Mouse (Mus musculus): ENCODE measurements around the gene Krt78. TPM values are rescaled to one million over a fixed set of nuclear protein-coding genes. Genes with fewer than 3 reads are reported as not detected.

Gene Krt78
- total RNA-seq, 2 experiments from 2014 or later, result not detected

DNA sequence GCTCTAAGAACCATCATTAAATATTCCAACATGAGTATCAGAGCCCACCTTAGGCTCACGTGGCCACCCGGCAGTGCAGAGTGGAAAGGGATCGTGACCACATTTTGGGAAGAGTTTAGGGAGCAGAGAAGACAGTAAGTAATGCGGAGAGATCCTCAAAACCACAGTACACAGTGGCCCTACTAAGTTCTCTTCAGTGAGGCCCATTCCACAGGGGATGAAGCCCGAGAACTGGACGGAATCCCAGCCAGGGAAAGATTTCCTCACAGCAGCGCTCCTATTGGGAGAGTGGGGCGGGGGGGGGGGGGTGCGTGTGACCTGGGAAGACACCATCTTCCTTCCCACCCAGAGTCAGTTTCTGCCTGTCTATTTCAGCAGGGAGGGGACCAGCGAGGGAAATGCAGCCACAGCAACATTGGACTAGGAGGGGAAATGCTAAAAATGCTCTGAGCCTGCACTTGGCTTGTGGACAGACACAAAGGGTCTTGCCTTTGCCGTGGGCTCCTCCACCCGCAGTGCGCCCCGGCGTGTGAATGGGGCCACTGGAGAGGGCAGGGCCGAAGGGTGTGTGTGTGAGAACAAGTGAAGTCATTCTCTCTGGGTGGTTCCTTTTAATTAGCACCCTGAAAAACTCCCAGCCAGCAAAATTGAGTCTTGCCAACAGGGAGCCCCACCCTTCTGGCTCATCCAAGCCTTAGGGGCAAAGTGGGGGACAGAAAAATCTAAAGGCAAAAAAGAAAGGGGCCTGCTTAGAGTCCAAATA lies 20.2 kb upstream of the Krt78 start:
- intact Hi-C loops (cut with DNase I), result loop anchor here (2.0 to 5.0 kb wide), 3 partner anchors 72 to 647 kb away; no protein-coding TSS in a partner anchor

DNA sequence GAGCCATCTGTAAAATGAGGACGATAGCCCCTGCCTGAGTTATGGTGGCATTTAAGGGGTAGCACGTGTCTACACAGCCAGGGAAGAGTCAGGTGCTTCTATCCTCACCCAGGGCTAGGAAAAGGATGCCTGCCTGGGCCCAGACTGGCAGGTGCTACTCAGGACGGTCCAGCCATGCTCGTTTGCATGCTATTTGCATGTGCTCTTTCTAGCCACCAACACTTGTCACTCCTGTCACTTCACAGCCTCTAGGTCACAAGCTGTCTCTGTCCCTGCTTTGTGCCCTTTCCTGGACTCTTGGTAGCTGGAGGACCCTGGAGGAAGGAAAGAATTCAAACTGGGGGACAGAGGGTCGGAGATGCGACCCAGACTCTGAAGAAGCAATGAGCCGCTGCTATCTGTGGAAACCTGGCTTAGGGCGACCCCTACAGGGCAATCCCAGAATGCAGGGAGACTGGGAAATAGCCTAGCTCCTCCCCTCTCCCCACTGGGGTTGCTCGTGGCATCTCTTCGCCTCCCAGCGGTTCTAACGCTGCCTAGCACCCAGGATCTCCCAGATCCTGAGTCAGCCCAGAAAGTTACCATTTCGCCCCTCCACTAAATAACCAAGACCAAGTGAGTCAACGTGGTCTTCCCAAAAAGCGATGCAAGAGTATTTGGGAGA lies 19.5 kb upstream of the Krt78 start:
- peak; percentile 94 to 98 for DNase-seq
- intact Hi-C loops (cut with DNase I), result loop anchor here (1.0 to 5.0 kb wide), 5 partner anchors 71 to 647 kb away; no protein-coding TSS in a partner anchor

More for the DNA sequence above, 20.2 kb upstream of the Krt78 start:
- no peak for DNase-seq

DNA sequence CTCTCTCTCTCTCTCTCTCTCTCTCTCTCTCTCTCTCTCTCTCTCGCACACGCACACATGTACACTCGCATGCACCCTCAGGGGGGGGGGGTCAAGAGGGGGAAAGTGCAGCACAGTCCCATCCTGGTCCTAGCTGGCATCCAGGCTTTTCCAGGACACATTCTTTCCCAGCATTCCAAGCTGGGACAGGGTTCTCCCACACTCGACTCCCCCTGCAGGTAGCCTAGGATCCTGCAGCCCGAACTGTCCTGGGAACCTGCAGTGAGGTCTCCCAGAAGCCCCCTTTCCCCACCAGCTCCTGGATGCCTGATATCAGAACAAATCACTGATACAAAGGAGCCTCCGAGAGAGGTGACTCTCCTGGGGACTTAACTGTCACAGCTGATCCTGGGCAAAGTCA lies 16.4 kb upstream of the Krt78 start:
- DNase-seq, result peak; percentile 56 to 75
- intact Hi-C loops (cut with DNase I), result loop anchor here (5.0 kb wide), 2 partner anchors 68 to 433 kb away; no protein-coding TSS in a partner anchor

DNA sequence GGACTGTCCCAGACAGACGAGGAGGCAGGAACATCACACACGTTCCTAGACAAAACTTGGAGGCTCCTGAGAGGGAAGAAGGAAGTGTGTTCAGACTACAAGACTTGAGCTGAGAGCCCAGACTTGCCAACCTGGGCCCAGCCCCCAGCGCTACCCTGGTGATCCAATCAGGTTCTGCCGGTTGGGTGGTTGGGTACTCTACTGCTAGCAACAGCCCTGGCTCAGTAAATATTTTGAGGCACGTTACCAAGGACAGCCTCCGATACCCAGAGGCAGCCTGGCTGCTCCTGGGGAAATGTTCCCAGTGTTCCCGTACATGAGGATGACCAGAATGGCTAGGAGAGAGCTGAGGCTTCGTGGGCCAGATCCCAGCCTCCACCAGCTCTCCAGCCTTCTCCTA lies 12.7 kb upstream of the Krt78 start:
- peak in 1 of 2 experiments; percentile 29 for DNase-seq
- intact Hi-C loops (cut with DNase I), result no loop called here

DNA sequence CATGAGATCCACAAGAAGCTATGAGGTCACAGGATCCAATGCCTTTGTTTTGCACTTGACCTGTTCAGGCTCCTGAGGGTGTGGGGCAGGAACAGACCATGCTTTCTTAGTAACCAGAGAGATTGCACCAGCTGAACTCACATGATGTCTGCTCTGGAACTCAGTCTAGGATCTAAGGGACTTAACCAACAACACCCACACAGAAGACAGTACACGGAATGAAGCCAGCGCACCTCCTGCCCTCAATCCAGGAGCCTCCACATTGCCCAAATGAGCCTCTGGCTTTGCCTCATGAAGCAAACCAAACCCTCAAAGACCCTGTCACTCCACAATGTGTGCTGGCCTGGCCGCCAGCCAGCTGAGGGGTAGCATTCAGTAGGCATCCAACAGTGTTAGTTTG lies 4.8 kb upstream of the Krt78 start:
- intact Hi-C loops (cut with DNase I), result no loop called here
- DNase-seq, result no peak

DNA sequence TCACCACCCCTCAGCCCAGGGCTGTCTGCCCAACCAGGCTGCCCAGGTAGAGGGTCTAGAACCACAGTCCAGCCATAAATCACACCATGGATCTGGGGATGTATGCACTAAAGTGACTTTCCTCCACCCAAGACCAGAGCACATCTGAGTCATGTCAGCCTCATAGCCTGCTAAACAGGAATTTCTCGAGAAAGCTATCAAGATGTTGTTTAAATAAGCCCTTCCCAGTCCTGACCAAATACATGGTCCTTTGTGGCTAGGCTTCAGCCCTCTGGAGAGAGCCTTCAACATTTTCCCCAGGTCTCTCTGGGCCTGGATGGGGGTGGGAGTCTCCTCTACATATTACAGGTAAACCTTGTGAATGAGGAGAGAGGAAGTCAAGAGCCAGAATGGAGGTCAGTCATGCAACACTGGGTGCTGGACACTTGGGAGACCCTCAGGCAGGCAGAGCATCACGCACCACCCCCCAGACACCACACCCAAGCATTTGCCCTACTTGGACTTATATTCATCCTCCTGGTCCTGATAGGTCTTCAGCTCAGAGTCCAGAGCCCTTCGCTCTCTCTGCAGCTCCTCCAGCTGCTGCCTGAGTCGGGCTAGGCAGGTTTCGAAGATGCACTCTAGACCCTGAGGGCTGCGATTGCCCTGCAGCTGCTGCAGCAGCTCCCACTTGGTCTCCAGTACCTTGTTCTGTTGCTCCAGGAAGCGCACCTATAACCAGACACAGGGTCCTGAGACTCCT lies 1.2 kb downstream of the Krt78 start:
- no peak for DNase-seq
- intact Hi-C loops (cut with DNase I), result no loop called here

DNA sequence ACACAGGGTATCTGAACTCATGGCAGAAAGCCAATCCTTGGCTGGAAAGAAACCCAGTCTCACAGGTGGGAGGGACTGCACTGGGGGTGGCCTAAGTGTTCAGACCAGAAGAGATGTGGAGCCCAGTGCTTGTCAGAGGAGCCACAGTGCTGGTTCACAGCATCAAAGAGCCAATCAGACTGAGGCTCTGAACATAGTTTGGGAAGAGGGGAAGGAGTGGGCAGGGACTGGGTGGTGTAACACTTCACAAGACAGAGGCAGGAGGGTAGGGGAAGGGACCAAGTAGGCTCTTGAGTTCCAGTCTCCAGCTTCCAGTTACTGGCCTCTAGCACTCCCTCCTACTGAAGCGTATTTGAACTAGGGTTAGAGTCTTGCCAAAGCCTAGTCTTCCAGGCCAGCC lies 8.7 kb downstream of the Krt78 start:
- no peak for DNase-seq
- intact Hi-C loops (cut with DNase I), result no loop called here

DNA sequence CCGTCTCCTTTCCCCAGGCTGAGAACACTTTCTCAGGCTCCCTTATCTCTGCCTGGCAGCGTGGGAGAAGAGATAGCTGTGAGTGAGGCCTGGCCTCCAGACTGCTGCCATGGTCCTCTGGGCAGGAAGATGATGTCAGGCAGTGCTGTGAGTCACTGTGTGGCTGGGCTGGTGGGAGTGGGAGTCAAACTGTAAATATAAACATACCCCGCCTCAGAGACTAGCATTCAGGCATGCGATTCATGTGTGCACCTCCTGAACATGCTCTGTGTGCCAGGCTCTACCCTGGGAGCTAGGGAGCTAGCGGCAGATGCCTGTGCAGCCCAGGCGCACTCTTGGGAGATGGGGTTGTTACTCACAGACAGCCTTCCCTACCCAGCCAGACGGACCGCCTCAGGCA lies 12.1 kb downstream of the Krt78 start:
- no peak for DNase-seq
- intact Hi-C loops (cut with DNase I), result no loop called here

DNA sequence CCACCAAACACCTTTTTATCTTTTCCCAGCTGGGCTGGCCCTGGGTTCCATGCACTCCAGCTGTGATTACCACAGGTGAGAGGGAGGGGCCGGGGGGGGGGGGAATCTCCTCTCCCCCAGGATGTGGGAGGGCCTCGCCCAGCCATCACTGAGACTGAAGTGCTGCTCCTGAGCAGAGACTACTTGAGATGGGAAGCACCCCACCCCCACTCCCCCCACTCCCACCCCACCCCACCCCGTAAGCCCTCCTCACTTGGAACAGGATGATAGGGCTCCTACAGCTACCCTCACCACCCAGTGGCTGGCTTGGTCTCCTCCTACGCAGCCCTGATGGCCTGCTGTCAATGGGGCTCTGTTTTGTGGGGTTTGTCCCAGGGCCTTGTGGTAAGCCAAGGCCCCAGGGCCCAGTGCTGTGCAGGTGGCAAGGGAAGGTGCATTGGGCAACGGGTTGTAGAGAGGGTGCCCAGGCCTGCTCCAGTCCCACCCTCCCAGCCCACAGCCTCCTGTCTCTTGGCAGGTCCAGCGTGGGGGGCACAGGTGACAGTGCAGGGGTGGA lies 13.7 kb downstream of the Krt78 start, which contains the start of gene Krt79:
Krt79 (minus strand) TSS at position 51 of the 556 bp plus-strand sequence.
- DNase-seq, result no peak
- intact Hi-C loops (cut with DNase I), result no loop called here

DNA sequence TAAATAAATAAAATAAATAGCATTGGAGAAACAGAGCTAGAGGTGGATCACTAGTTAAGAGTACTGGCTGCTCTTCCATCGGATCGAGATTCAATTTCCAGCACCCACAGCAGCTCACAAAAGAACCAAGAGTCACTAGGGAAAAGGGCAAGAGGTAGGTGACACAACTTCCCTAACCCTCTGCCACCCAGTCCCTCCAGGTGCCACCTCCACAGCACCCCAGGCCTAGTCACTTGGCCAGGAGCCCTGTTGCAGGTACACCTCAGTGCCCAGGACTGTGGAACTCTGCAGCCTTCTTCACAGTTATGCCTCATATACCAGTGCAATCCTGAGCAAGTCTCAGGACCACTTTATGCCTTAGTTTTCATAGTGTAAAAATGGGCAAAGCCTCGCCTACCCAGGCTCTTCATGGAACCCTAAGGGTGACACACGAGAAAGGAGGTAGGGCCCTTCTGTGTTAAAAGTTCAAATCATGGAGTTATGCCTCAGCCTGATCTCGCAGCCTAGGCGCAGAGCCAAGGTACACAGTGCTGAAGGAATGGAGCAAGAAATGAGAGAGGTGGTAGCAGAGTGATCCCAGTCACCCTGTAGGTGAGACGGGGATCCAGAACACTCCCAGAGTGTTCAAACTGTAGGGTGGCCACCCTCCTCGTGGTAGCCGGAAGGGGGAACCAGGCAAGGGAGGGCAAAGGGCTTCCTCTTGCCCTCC lies 15.3 kb downstream of the Krt78 start:
- no peak for DNase-seq
- intact Hi-C loops (cut with DNase I), result no loop called here

DNA sequence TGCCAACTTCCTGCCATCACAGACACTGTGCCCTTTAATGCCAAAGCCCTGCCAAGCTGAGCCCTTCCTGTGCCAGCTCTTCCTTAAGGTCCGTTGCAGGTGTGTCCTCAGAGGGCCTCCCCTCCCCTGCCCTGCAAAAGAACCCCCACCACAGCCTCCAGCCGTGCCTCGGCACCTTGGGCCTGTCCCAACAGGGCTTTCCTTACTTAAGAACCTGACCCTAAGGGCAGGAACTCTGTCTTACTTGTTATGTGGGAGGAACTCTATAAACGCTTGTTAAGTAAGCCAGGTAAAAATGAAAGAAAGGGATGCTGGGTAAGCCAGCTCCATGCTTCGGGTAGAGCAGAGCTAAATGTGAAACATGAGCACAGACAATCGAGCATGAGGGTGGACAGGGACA lies 21.1 kb downstream of the Krt78 start:
- intact Hi-C loops (cut with DNase I), result no loop called here

DNA sequence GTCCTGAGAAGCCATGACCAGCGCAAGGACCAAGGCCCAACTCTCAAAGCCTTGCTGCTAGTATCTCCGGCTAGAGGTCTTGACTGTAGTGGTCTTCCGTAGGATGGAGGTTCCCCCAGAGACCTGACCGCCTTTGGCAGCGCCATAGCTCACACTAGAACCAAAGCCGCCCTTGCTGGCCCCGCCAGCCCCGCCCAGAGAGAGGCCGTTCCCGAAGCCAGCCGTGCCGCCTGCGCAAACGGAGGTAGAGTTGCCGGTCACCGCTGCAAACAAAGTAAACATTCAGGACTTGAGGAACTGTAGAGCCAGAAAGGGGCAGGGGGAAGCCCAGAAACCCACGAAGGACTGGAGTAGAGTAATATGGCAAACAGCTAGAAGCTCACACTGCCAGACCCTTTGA lies 24.4 kb downstream of the Krt78 start:
- intact Hi-C loops (cut with DNase I), result no loop called here
- DNase-seq, result peak in 1 of 2 experiments; percentile 16

More for the DNA sequence above, 21.1 kb downstream of the Krt78 start:
- DNase-seq, result no peak

DNA sequence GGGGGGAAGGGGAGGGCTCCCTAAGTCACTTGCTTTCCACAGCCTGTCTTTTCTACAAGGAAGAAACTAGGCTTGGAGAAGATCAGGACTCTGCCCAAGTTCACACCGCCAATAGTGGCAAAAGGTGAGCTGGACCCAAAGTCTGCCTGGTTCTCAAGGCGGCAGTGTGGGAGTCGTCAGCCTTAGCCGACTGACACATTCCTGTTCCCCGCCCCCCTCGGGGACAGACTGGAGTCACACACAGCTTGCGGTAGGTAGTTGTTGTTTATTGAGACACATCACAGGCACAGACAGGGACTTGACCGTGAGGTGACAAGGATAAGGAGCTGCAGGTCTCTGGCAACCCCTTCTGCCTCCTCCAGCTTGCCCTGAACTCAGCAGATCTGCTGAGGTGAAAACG lies 25.0 kb downstream of the Krt78 start:
- intact Hi-C loops (cut with DNase I), result no loop called here
- no peak for DNase-seq

DNA sequence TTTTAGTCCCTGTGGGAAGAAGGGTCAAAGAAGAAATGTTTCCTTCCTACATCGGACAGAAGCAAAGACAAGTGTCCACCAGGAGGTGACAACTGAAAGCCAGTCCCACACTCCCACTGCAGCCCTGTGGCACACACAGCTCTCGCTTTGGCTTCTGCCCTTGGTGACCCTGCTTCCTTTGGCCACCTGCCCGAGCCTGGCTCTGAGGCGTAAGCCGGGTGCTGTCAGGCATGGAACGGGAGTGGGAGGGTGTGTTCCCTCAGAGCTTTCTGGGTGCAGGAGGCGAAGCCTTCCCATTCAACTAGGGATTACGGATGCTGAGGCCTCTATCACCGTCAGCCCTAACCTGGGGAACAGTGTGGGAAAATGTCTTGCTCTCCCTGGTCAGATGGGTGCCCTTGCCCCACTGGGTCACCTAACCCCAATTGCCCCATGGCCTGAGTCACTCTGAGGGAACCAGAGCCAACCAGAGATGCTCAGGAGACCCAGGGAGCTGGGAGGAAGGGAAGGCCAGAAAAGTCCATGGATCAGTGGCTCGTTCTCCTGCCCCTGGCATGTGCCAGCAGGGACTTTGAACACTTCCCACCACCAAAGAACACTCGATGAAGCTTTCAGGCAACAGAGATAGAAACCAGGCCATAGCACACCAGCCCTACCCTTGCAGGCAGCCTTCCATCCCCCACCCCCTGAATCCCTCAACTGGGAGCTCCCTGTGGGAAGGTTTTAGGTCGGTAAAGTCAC lies 26.6 kb downstream of the Krt78 start:
- intact Hi-C loops (cut with DNase I), result no loop called here
- peak in 1 of 2 experiments; percentile 35 for DNase-seq

DNA sequence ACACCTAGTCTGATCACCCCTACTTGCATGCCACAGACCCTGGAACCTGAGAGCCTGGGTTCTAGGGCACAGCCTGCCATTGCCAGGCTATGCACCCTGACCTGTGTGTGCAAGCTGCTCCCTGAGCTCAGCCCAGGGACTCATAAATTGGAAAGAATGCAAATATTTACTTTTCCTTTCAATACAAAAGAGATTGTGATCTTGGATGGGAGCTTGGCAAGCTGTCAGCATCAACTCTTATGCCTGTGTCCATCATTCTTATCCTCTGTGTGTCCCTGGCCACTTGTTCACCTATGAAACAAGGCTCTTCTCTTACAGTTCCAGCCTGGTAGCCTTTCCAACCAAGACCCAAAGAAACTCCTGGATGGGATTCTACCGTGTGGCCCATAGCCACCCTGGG lies 29.0 kb downstream of the Krt78 start:
- DNase-seq, result no peak
- intact Hi-C loops (cut with DNase I), result no loop called here

DNA sequence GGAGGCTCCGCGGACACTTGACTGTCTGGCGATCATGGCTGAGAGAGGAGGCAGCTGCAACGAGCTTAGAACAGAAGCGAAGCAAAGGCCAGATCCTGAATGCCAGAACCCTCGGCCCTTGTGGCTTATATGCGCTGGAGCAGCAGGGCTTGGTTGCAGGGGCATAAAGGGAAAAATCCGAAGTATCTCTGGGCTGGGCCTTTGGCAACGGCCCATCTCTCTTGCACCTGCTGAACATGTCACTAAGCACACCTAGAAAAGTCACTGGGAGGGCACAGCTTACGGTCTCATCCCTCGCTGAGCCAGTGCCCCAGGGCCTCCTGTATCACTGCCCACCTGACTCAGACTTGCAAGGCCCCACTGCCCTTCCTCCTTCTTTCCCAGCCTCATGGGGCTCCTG lies 29.5 kb downstream of the Krt78 start, which contains the start of gene Krt4:
Krt4 (minus strand) TSS at position 101 of the 400 bp plus-strand sequence.
- intact Hi-C loops (cut with DNase I), result no loop called here
- no peak for DNase-seq

DNA sequence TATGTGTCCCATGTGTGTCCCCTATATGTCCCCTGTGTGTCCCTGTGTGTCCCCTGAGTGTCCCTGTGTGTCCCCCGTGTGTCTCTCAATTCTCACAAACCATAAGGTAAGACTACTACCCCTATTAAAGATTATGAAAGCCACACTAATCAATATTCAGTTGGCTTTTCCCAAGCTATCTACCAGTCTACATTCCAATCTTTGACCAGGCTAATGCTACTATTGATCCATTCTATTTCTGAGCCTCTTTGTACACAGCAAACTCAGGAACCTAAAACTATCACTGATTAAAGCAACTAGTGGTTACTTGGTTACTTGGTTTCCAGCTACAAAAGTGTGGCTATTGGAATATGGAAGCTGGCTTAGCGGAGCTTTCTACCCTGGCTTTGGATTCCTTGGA lies 31.8 kb downstream of the Krt78 start:
- intact Hi-C loops (cut with DNase I), result no loop called here
- DNase-seq, result no peak

DNA sequence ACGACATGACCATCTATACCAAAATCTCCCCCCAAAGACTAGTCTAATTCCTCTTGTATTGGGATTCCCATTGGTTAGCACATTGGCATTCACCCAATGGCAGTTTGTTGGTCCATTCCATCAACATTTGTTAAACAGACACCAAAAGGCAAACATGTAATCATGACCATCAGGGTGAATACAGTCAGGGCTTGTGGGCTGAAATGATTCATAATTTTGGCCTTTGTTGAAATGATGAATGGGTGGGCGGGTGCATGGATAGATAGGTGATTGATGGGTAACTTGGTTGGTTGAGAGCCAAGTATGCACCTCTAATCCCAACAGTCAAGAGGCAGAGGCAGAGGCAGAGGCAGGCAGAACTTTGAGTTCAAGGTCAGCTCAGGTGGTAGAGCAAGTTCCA lies 38.0 kb downstream of the Krt78 start:
- DNase-seq, result no peak
- intact Hi-C loops (cut with DNase I), result no loop called here

DNA sequence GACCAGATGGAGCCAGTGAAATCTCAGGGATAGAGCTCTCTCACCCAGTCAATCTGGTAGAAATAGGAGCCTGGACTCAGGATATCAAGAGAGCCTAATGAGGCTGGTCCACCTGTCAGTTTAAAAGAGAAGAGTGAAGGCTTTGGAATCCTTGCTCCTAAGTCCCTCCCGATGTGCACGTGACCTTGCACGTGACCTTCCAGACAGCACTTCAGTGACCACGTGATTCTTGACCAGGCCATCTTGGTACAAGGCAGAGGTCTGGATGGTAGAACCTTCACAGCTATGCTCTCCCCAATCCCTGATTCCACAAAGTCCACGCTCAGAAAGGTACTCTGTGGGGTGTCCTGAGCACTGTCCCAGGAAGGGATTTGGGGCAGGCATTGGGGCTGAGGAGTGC lies 49.2 kb downstream of the Krt78 start:
- no peak for DNase-seq
- intact Hi-C loops (cut with DNase I), result loop anchor here (5.0 kb wide), 1 partner anchor 67 kb away; no protein-coding TSS in a partner anchor
